Mouse (Mus musculus) kidney, adult 11 months (tissue): ENCODE results near the gene Slc39a11.

ENCODE experiments used
- DNase-seq: peaks from one replicate; pipeline ENCODE4 v3.0.0; 2022

Gene Slc39a11

DNA sequence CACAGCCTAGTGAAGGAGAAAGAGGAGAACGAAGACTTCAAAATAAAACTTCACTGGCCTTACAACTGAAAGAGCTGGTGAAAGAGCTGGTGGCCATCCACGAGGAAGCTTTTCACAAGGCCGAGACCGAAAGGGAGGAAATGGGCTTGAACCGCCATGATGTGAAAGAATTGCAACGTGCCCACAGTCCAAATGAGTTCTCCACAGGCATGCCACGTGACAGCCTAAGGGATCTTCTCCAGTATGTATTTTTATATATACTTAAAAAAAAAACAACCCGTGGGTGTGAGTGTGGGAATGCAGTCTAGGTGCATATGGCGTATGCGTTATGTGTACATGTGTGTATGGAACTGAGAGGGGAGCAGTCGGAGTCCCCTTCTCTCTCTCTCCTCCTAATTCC, 207.8 kb downstream of the Slc39a11 start:
- DNase-seq, result no peak

- no peak for DNase-seq
These were observed 210.4 kb downstream of the Slc39a11 start for GRCm38 (mm10) chr11:113439328-113440030.

GRCm38 (mm10) chr11:113438915-113439314, 211.0 kb downstream of the Slc39a11 start:
- DNase-seq, result no peak

DNA sequence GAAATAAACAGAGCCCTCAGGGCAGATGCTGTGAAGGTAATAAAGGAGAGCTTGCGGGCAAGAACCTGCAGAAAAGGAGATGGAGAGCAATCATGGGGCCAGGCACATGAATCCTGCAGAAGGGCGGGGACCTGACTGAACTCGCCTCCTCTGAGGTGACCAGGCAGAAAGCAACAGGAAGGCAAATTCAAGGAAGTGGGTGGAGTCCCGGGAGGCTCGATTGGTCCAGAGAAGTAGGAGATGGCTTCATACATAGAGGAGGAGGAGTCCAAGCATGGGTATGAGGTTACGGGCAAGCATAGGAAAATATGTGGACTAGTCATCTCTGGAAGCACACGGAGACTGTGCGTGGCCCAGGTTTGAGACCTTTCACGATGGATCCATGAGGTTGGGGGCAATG, 212.5 kb downstream of the Slc39a11 start:
- DNase-seq, result no peak

DNA sequence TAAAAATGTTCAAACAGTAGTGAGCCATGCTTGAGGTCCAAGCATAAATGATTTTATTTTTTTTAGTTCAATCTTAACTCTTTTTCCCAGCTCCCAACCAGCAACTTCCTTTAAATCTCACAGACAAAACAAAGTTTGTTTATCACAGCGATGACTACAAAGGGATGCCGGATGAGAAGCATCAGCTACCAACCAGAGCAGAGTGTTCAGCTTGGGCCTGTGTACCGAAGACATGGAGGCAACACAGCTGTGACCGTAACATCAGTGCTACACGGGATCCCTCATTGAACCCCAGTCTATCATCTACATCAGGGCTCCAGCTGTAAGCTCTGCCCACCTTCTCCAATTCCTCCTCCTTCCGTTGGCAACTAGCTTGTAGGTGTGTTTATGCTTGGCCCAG, 213.6 kb downstream of the Slc39a11 start:
- DNase-seq, result no peak

- no peak for DNase-seq
These were observed 214.2 kb downstream of the Slc39a11 start for GRCm38 (mm10) chr11:113435696-113436095.

DNA sequence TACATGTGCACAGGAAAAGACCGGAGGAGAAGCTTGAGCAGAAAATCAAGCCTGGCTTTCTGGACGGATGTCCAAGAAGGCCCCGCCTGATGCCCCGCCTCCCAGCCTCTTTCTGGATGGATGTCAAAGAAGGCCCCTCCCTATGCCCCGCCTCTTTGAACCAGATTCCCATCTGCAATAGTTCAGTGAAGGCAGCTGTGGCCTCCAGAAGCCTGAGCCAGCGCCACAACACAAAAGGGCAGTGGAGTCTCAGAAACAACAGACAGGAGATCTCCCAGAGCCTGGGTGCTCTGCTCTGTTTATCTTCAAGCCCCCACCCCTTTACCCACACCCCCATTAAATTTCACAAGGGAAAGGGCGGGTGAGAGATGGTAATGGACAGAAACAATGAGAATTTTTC, 218.7 kb downstream of the Slc39a11 start:
- no peak for DNase-seq

DNA sequence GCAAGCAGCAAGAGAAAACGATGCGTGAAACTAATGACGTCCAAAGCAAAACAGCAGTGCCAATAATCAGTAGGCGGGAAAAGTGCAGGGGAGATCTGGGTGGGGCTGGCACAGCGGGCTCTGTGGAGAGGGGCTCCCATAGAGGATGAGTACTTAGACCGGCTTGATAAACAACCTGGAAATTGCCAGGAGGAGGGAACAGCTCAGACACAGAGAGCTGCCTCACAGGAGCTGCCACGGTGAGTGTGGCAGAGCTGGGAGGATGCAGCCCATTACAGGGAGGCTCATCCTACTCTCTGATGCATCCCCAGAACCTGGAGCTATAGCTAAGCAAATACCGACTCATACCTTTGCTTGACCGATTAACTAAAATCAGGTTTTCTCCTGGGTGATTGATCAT, 224.0 kb downstream of the Slc39a11 start:
- DNase-seq, result no peak

GRCm38 (mm10) chr11:113425454-113425853, 224.4 kb downstream of the Slc39a11 start:
- no peak for DNase-seq

GRCm38 (mm10) chr11:113424765-113425164, 225.1 kb downstream of the Slc39a11 start:
- DNase-seq, result no peak

DNA sequence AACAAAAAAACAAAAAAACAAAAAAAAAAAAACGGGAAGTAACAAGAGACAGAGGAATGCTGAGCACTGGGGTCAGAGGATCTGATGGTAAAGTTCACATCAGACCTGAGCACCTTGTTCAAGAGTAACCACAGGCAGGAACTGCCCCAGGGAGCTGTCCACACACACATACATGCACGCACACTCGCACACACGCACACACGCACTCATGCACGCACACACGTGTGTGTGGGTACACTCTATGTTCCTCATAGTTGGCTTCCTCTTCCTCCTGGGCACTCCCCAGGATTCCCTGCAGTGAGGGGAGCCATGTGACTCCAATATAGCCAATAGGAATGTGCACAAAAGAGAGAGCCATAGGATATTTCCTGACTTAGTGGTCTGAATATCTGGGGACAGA, 227.3 kb downstream of the Slc39a11 start:
- no peak for DNase-seq

DNA sequence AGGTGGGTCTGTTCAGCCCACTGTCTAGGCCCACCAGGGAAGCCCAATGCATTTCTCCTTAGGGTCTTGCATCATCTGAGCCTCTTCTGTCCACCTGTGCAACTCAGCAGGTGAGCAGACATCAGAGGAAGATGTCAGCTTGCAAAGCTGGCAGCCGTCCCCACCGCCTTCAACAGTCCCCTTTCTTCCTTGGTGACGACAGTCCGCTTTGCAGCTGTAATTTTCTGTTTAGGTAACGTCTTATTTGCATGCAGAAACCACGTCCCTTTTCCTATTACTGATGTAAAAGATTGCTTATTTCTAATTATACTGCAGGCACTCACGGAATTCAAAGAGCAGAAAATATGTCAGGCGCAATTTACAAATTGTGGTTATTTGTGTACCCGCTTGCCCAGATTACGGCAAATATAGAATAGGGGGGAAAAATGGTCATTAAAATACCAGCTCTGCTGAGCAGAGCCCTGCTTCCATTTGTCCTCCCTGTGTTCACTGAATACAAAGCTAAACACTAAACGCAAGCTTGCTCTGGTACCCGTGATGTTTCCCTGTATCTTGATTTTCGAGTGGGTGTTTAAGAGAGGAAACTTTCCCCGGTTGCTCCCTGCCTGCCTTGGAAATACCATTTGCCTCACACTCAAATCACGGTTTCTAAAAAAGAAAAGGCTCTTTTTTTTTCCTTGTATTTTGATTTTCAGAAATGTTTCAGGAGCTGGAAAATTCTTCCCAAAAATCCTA, 230.8 kb downstream of the Slc39a11 start:
- no peak for DNase-seq

DNA sequence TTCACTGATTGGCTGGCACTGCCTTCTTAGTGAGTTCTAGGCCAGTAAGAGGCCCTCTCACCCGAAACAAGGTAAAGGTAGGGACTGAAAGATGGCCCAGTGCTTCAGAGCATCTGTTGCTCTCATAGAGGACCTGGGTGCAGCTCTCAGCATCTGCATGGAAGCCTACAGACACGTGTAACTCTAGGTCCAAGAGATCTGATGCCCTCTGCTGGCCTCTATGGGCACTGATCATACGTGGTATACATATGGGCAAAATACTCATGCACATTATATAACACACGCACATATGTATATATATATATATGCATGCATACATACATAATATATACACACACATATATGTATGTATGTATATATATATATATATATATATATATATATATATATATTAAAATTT, 231.9 kb downstream of the Slc39a11 start:
- no peak for DNase-seq

- DNase-seq, result no peak
These were observed 237.3 kb downstream of the Slc39a11 start for GRCm38 (mm10) chr11:113412545-113412944.

DNA sequence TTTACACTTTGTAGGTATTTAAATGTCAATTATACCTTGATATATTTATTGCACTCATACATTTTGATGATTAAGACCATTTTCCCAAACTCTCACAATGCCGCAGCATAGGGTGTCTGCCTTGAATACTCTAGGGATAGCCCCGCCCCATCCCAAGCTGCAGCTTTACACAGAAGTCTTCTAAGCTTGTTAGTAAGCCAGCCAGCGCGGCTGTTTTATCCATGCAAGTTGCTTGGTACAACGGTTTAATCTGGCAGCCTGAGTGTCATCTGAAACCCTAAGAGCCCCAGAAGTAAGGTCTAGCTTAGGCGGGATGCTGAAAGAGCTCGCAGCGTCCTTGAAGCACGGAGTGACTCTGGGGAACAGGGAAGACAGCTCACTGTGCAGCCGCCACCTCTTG, 238.1 kb downstream of the Slc39a11 start:
- no peak for DNase-seq

DNA sequence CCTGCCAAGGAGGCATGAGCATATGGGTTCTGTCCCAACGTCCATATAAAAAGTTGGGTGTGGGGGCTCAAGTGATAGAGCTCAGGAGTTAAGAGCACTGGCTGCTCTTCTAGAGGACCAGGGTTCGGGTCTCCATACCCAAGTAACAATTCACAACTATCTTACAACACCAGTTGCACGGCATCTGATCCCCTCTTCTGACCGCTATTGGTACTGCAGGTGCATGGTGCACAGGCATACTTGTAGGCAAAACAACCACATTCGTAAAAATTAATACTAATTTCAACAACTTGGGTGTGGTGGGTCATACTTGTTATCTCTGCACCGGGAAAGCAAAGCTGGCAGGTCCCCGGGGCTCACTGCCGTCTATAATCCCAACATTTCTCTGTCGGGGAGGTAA, 240.8 kb downstream of the Slc39a11 start:
- no peak for DNase-seq

DNA sequence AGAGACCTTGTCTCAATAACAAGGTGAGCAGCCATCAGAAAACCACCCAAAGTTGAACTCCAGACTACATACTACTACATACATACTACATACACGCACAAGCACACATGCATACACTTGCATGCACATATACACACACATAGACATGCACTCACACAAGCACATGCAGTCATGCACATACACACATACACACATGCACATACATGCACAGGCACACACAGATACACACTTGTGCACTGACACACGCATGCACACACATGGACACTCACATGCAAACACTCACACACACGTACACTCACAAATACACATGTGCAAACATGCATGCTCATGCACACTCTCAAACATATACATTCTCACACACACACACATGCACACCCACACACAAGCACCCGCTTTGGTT, 242.4 kb downstream of the Slc39a11 start:
- DNase-seq, result no peak

DNA sequence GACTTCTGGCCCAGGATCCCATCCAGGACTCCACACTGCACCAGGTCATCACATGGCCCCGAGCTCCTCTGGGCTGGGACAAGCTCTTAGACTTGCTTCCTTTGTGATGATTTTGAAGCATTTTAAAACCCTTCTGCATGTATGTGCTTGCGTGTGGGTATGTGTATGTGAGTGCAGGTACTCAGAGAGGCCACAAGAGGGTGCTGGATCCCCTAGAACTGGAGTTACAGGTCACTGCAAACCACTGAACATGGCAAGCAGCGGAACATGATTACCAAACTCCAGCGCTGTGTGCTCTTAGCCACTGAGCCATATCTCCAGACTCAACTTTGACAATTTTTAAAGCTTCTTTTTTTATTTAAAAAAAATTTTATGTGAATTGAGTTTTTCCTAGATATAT, 249.0 kb downstream of the Slc39a11 start:
- DNase-seq, result no peak

GRCm38 (mm10) chr11:113399601-113400000, 250.3 kb downstream of the Slc39a11 start:
- no peak for DNase-seq

- no peak for DNase-seq
These were observed 252.5 kb downstream of the Slc39a11 start for GRCm38 (mm10) chr11:113397394-113397793.

DNA sequence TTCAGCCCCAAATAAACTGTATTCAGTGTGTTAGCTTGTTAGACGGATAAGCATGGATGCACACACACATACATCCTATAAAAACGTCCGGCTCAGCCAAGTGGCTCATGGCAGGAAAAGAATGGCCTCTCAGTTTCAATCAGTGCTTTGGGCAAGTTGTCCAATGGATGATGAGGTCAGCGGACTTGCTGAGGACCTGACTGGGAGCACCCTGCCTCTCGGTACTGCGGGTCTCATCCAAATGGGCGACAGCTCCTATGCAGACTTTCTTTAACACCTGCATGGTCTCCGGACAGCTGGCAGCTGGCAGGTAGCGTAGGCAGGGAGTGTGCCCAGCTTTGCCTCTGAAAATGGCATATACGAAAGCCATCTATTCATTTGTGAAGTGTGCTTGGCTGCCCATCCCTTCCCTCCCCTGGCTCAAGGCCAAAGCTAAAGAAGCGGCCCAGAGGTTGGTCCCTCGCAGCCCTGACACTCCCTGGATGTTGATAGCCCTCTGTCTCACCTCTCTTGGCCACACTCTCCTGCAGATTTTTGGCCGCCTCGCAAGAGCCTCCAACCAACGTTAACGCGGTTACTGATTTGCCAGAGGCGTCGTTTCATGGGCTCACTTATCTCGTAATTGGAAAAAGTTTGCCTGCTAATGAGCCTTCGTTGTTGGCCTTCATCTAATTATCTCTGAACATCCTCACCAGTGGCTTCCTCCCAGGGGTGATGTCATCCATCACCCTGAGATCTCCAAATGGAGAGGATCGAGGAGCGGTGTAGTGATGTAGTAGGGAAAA, 256.3 kb downstream of the Slc39a11 start:
- DNase-seq, result no peak

- DNase-seq, result no peak
These were observed 258.2 kb downstream of the Slc39a11 start for GRCm38 (mm10) chr11:113391664-113392063.

GRCm38 (mm10) chr11:113389637-113390036, 260.2 kb downstream of the Slc39a11 start:
- no peak for DNase-seq
